Mouse (Mus musculus) erythroblast, embryonic 14.5 days (primary cell): ENCODE data around the gene Grik2. TPM values are rescaled to one million over a fixed set of nuclear protein-coding genes. Genes with fewer than 3 reads are reported as not detected.

Source experiments
- H3K27me3 ChIP-seq: 2 replicates; pipeline ENCODE4 v1.6.1; 2012; ENCODE audit warnings: inconsistent platforms; ENCODE audit not compliant: control insufficient read depth
- H3K36me3 ChIP-seq: 2 replicates; pipeline ENCODE4 v1.6.1; 2012; ENCODE audit warnings: mild to moderate bottlenecking, inconsistent platforms; ENCODE audit not compliant: control insufficient read depth
- H3K4me1 ChIP-seq: 2 replicates; pipeline ENCODE4 v1.6.1; 2012; ENCODE audit warnings: inconsistent platforms; ENCODE audit not compliant: control insufficient read depth
- H3K4me3 ChIP-seq: replicated peaks from 2 replicates; pipeline ENCODE3; 2012; ENCODE audit warnings: moderate library complexity, mild to moderate bottlenecking, inconsistent platforms
- H3K9me3 ChIP-seq: 2 replicates; pipeline ENCODE4 v1.6.1; 2012; ENCODE audit warnings: low read length, inconsistent platforms, mixed read lengths; ENCODE audit not compliant: control insufficient read depth
- GATA1 ChIP-seq: IDR thresholded peaks from 2 replicates; pipeline ENCODE4 v1.6.1; 2012; ENCODE audit warnings: low read length, inconsistent platforms, mixed read lengths
- TAL1 ChIP-seq: IDR thresholded peaks from 3 replicates; pipeline ENCODE4 v1.6.1; 2012; ENCODE audit warnings: low read length, inconsistent platforms, mixed read lengths
- polyA plus RNA-seq: library from polyadenylated mRNA; stranded (reverse); fragments of >175 nt; gene quantifications from 2 replicates; pipeline ENCODE4 v1.2.3, GENCODE M21; 2012

Grik2 gene
- polyA plus RNA-seq, 1 experiment = not detected

DNA sequence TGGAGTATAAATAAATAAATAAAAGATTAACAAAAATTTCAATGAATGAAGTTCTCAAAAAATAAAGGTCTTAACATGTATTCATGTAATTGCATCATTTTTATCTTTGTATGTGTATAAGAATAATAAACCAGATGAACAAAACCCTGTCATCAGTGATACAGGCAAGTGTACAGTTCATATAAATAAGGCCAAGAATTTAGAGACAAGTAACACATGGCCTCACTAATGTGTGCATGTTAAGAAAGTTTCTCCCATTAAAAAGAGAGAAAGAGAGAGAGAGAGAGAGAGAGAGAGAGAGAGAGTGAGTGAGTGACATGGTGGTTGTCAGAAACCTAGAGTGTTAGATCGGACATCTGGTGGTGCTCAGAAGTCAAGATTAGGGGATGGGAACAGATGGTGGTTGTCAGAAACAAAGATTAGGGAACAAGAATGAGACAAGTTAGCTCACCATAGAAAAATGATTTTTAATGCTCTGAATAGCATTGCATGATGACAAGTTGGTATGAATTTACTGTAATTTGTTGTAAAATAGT is 228.6 kb downstream of the Grik2 start:
- no peak for TF ChIP-seq GATA1
- no peak for TF ChIP-seq TAL1
- Histone ChIP-seq H3K4me1 (no peaks in the 10 kb centered on the region), H3K4me3 (no peak overlapping the region), H3K9me3 (no peaks in the 10 kb centered on the region), H3K27me3 (no peaks in the 10 kb centered on the region), H3K36me3 (no peaks in the 10 kb centered on the region)

DNA sequence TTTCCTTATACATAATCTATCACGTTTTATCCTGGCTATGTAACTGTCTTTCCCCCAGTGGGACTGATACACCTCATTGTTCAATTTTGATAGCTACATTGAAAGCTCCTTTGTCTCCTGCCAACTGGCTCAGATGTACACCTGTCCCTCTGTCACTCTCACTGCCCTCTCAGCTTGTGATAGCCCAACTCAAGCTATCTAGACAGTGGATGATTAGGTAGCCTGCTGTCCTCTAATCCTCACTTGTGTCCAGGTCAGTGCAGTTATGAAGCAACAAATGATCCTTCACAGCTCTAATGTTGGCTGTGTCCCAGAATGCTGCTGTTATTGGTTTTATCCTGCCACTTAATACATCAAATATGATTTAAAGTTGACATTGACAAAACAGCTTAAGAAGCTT is 246.3 kb downstream of the Grik2 start:
- Histone ChIP-seq H3K9me3 (no peaks in the 10 kb centered on the region), H3K4me3 (no peak overlapping the region), H3K4me1 (no peaks in the 10 kb centered on the region), H3K36me3 (no peaks in the 10 kb centered on the region), H3K27me3 (no peaks in the 10 kb centered on the region)
- TF ChIP-seq TAL1 (no peak), GATA1 (no peak)

DNA sequence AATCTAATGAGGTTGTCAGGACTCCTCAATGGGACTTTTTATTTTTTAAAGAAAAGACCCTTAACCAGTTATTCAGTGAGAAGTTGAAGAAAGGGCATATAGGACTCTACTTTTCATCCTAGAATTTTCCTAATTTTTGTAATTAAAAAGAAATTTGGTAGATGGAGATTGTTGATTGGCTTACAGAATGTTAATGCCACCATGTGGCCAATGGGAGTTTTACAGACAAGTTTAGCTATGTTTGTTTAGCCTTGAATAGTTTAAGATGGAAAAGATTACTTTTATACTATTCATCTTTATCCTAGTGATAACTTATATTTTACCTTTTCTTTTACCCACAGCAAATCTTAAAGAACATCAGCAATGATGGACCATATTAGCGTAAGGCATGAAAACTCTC is 268.8 kb downstream of the Grik2 start:
- no peak overlapping the region for H3K4me3 ChIP-seq
- no peaks in the 10 kb centered on the region for H3K4me1 ChIP-seq
- H3K9me3 ChIP-seq = no peaks in the 10 kb centered on the region
- no peak for TF ChIP-seq GATA1
- no peak for TF ChIP-seq TAL1
- H3K27me3 ChIP-seq = no peaks in the 10 kb centered on the region
- no peaks in the 10 kb centered on the region for H3K36me3 ChIP-seq

DNA sequence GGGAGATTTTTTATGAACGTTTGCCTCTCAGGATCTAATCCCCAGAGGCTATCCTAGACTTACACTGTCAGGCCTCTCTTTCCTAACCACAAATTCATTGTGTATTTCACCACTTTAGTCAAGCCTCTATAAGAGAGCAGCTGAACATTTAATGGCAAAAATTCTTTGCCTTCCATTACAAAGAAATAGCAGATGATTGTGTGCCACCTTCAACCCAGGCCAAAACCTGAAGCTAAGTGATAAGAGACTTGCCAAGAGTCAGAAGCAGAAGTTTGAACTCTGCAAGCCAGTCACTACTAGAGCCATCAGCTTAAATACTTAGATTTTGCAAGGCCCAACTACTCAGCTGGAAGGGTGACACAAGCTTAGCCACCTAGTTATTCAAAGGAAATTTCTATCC is 287.9 kb downstream of the Grik2 start:
- no peaks in the 10 kb centered on the region for H3K4me1 ChIP-seq
- no peak for TF ChIP-seq TAL1
- TF ChIP-seq GATA1 = no peak
- H3K27me3 ChIP-seq = no peaks in the 10 kb centered on the region
- no peaks in the 10 kb centered on the region for H3K9me3 ChIP-seq
- H3K4me3 ChIP-seq = no peak overlapping the region
- no peaks in the 10 kb centered on the region for H3K36me3 ChIP-seq

DNA sequence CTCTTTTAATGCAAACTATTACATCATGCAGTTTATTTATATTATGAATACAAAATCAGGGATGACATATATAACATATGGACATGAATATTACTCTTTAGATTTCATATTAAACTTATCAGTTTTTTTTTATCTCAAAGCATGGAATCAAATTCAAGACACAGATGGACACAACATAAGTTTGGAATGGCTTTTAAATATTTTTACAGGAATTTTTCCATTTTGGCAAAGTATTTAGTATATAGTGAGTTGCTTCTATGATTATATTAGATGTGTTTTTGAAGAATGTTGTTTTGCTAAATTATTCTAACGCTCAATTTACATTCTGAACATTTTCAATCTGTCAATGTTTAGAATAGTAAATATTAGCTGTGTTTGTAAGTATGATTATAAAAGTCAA is 291.3 kb downstream of the Grik2 start:
- no peaks in the 10 kb centered on the region for H3K36me3 ChIP-seq
- H3K4me1 ChIP-seq = no peaks in the 10 kb centered on the region
- no peaks in the 10 kb centered on the region for H3K27me3 ChIP-seq
- H3K9me3 ChIP-seq = no peaks in the 10 kb centered on the region
- H3K4me3 ChIP-seq = no peak overlapping the region
- no peak for TF ChIP-seq TAL1
- TF ChIP-seq GATA1 = no peak

DNA sequence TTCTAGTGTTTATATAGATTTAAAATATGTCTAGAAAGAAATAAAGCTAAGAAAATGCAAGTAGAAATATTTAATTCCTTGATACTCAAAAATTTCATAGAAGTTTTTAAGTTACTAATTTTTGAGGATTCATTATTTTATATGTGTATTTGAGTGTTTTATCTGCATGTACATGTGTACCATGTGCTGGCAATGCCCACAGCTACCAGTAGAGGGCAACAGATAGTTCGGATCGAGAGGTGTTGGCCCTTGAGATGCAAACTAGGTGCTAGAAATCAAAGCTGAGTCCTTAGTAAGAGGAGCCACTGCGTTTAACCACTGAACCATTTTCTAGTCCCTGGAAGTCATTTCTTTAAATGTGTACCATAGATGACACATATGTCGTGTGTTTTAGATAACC is 307.1 kb downstream of the Grik2 start:
- Histone ChIP-seq H3K36me3 (no peaks in the 10 kb centered on the region), H3K4me3 (no peak overlapping the region), H3K4me1 (no peaks in the 10 kb centered on the region), H3K9me3 (no peaks in the 10 kb centered on the region), H3K27me3 (no peaks in the 10 kb centered on the region)
- TF ChIP-seq GATA1 (no peak), TAL1 (no peak)

DNA sequence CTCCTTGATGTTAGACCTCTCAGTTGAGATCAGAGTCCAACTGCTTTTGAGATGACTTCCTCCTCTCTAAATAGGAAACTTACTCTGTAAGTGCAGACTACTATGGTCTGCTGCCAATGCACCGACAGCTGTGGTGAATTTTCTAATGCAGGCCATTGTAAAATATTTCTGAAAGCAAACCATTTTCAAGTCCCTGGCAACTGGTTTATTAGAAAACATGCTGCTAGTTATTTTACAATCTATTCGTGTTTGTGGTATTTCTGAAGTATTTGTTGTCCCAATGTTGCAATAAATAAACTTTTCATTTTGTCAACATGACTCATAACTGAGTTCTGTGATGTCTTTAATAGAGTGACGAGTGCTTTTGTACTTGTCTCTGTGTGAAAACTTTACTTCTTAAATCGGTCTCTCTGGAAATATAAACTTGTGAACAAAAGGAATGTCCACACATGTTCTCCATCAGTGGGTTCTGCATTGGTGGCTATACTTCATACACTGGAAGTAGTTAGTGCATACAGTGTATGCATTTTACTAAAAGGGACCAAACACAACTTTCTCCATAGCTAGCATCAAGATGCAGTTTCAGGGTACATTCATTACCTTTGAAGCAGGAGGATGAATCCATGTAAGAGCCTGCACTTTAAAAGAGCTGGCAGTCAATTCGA is 308.3 kb downstream of the Grik2 start:
- no peak overlapping the region for H3K4me3 ChIP-seq
- H3K27me3 ChIP-seq = no peaks in the 10 kb centered on the region
- no peaks in the 10 kb centered on the region for H3K36me3 ChIP-seq
- H3K9me3 ChIP-seq = no peaks in the 10 kb centered on the region
- no peaks in the 10 kb centered on the region for H3K4me1 ChIP-seq
- no peak for TF ChIP-seq TAL1
- TF ChIP-seq GATA1 = no peak

DNA sequence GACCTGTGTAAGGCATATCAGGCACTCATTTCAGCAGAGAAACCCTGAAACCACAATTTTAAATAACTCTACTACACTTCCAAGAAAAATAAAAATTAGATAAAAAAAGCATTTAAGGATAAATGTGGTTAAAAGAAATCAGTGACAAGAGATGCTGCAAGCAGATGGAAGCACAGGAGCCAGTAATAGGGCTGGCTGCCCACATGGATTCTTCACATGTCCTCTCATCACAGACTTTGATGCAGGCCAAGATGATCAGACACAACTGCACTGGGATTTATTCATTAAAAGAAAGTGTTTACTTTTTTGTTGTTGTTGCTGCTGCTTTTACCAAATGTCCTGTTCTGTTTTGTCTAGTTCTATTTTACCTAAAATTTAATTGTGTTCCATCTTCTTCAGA is 315.0 kb downstream of the Grik2 start:
- H3K27me3 ChIP-seq = no peaks in the 10 kb centered on the region
- no peaks in the 10 kb centered on the region for H3K36me3 ChIP-seq
- no peaks in the 10 kb centered on the region for H3K4me1 ChIP-seq
- no peak overlapping the region for H3K4me3 ChIP-seq
- TF ChIP-seq TAL1 = no peak
- TF ChIP-seq GATA1 = no peak
- no peaks in the 10 kb centered on the region for H3K9me3 ChIP-seq

DNA sequence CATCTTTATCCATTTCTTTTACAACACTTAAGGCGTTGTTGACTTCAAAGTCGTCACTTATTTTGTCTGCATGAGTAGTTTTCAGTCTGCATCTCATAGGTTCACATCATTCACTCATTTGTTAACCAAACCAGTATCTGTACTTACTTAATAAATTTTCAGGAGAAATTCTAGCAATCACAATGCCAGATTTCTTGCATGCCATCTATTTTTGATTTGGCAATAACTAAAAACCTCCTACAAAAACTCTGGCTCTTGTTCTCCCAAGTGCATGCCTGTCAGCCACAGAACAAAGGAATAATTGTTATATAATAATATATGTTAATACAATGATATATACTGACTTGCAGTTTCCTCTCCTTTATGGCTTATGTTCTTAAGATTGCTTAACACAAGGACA is 331.8 kb downstream of the Grik2 start:
- Histone ChIP-seq H3K36me3 (no peaks in the 10 kb centered on the region), H3K27me3 (no peaks in the 10 kb centered on the region), H3K9me3 (no peaks in the 10 kb centered on the region), H3K4me1 (no peaks in the 10 kb centered on the region), H3K4me3 (no peak overlapping the region)
- no peak for TF ChIP-seq GATA1
- no peak for TF ChIP-seq TAL1

DNA sequence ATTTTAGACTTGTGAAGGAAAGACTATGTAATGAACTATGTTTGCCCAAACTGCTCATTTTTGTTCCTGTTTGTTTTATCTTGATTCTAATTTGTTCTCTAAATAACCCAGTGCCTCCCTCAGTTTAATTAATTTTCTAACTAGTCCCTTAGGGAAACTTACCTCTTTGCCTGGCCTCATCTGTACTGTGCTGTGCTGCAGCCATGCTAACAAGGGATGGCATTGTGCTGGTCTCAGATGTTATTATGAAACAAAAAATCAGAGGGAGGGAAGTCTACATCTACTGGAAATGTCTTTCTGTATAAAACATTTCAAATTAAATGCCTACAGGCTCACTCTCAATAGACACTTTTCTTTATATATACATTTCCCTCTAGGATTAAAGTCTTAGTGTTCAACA is 335.0 kb downstream of the Grik2 start:
- Histone ChIP-seq H3K9me3 (no peaks in the 10 kb centered on the region), H3K27me3 (no peaks in the 10 kb centered on the region), H3K36me3 (no peaks in the 10 kb centered on the region), H3K4me1 (no peaks in the 10 kb centered on the region), H3K4me3 (no peak overlapping the region)
- TF ChIP-seq TAL1 (no peak), GATA1 (no peak)
